Mouse (Mus musculus) intestine, postnatal 0 days (tissue): ENCODE results near the gene St6gal1. TPM values are rescaled to one million over a fixed set of nuclear protein-coding genes. Genes with fewer than 3 reads are reported as not detected.

Source experiments
- ATAC-seq: fragments of 200-750 bp; cut with Nextera tagmentation; 2 replicates; pipeline ENCODE4 v1.8.0; 2017; ENCODE audit warnings: mild to moderate bottlenecking, moderate TSS enrichment, moderate library complexity
- H3K27ac ChIP-seq: fragments of 300-500 bp; sonication (generic); 2 replicates; pipeline ENCODE4 v1.5.1; 2014; ENCODE audit warnings: mild to moderate bottlenecking, low read depth, low read length, moderate library complexity
- H3K27me3 ChIP-seq: fragments of 300-500 bp; sonication (generic); replicated peaks from 2 replicates; pipeline ENCODE4 v1.6.1; 2014; ENCODE audit warnings: low read length, mixed read lengths; ENCODE audit not compliant: control insufficient read depth, insufficient read depth
- H3K36me3 ChIP-seq: fragments of 300-500 bp; sonication (generic); 2 replicates; pipeline ENCODE4 v1.6.1; 2014; ENCODE audit warnings: mild to moderate bottlenecking, moderate library complexity; ENCODE audit not compliant: control insufficient read depth, insufficient read depth
- H3K4me1 ChIP-seq: fragments of 300-500 bp; sonication (generic); replicated peaks from 2 replicates; pipeline ENCODE4 v1.6.1; 2014; ENCODE audit warnings: antibody characterized with exemption, low read length, mixed read lengths; ENCODE audit not compliant: control insufficient read depth, insufficient read depth
- H3K4me2 ChIP-seq: fragments of 300-500 bp; sonication (generic); replicated peaks from 2 replicates; pipeline ENCODE4 v1.6.1; 2014; ENCODE audit warnings: low read depth, mild to moderate bottlenecking, moderate library complexity
- H3K4me3 ChIP-seq: fragments of 300-500 bp; sonication (generic); 2 replicates; pipeline ENCODE4 v1.5.1; 2014; ENCODE audit warnings: low read depth, low read length
- H3K9ac ChIP-seq: fragments of 300-500 bp; sonication (generic); 2 replicates; pipeline ENCODE4 v1.6.1; 2014; ENCODE audit warnings: mild to moderate bottlenecking, low read depth, low read length
- H3K9me3 ChIP-seq: fragments of 300-500 bp; sonication (generic); 2 replicates; pipeline ENCODE4 v1.6.1; 2016; ENCODE audit warnings: mixed run types; ENCODE audit not compliant: control insufficient read depth
- CTCF ChIP-seq: sonication (generic); IDR thresholded peaks from 2 replicates; pipeline ENCODE4 v1.5.1; 2016; ENCODE audit warnings: low read depth, mild to moderate bottlenecking, control low read depth, antibody characterized with exemption, moderate library complexity
- WGBS: fragments of 180-500 bp; shearing (Covaris S2); extraction: QIAGEN DNeasy Blood & Tissue Kit; methylation state at CpG from one replicate; pipeline ENCODE4 v1.1.7; 2014; 5-methylcytosine and 5-hydroxymethylcytosine counted together
- polyA plus RNA-seq: library from polyadenylated mRNA; unstranded; fragments of >200 nt; fragmentation: Nextera tagmentation; extraction: Ambion mirVana; gene quantifications from 2 replicates; pipeline ENCODE4 v1.2.1, GENCODE M21; 2015

St6gal1 gene
- polyA plus RNA-seq, 1 experiment from 2014 or later, result 6.8 TPM

DNA sequence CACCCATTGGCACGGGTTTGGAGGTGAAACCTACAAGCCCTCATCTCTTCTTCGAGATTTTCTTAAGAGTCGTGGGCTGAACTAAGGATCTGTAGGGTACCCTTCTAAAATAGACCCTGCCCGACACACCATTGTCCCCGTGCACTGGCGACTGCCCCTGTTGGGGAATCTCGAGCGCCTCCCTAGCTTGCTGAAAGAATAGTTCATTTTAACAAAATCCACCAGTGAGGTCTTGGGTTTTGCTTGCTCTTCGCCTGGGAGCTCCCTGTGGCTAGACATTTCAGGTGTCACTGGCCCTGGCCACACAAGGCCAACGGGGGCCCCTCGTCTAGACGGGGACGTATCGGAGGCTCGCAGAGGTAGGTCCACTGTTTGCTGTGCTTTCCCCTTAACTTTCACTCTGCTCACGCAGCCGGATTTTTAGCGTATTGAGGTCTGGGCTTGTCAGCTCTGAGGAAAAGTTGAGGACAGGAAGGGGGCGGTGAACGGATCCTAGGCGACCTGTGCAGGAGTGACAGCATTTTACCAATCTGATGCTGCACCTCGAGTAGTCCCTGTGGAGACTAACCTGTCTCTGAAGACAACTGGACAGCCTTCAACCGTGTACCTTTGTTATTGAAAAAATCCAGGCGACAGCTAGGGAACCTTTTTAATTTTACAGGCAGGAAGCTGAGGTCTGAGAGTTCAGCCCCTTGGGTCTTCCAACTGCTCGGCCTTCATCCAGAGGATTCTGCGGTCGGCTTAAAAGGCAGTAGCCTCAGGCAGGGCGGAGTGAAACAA is 1.5 kb downstream of the St6gal1 start:
- H3K4me3 ChIP-seq, result peak overlapping the region; percentile 67
- 0 out of 2 replicates have a peak, but pooled peaks have one; percentile 6 for ATAC-seq
- H3K27me3 ChIP-seq, result peaks cover 22% of the 10 kb centered on the region; the same call in 1 of the 2 replicates
- H3K36me3 ChIP-seq, result no peaks in the 10 kb centered on the region
- no peaks in the 10 kb centered on the region; the same call in 1 of the 2 replicates for H3K4me1 ChIP-seq
- H3K9me3 ChIP-seq, result no peaks in the 10 kb centered on the region
- H3K27ac ChIP-seq, result 0 out of 2 replicates have a peak overlapping the region, but pooled peaks have one; percentile 41
- H3K9ac ChIP-seq, result peak overlapping the region; percentile 37; the same call in 1 of the 2 replicates
- WGBS, result 4% methylated on average over 28 of the region's 28 CpGs
- peak; percentile 34; the same call in 1 of the 2 replicates for TF ChIP-seq CTCF
- peak overlapping the region; percentile 99 for H3K4me2 ChIP-seq

GRCm38 (mm10) chr16:23226601-23227351 is 2.2 kb downstream of the St6gal1 start:
- H3K4me1 ChIP-seq, result no peaks in the 10 kb centered on the region; the same call in 1 of the 2 replicates
- peak overlapping the region; percentile 99 for H3K4me2 ChIP-seq
- TF ChIP-seq CTCF, result no peak
- no peaks in the 10 kb centered on the region for H3K9me3 ChIP-seq
- ATAC-seq, result no peak
- no peak overlapping the region for H3K27ac ChIP-seq
- peaks cover 22% of the 10 kb centered on the region; the same call in 1 of the 2 replicates for H3K27me3 ChIP-seq
- H3K9ac ChIP-seq, result peak overlapping the region; percentile 37; the same call in 1 of the 2 replicates
- peak overlapping the region; percentile 67 for H3K4me3 ChIP-seq
- no peaks in the 10 kb centered on the region for H3K36me3 ChIP-seq
- 31% methylated on average over 14 of the region's 14 CpGs for WGBS

- no peak for TF ChIP-seq CTCF
- H3K4me2 ChIP-seq, result no peak overlapping the region
- H3K36me3 ChIP-seq, result no peaks in the 10 kb centered on the region
- H3K4me1 ChIP-seq, result no peaks in the 10 kb centered on the region; the same call in 1 of the 2 replicates
- ATAC-seq, result no peak
- H3K9ac ChIP-seq, result no peak overlapping the region
- WGBS, result 57% methylated on average over 6 of the region's 6 CpGs
- H3K27ac ChIP-seq, result no peak overlapping the region
- H3K4me3 ChIP-seq, result no peak overlapping the region
- H3K27me3 ChIP-seq, result peaks cover 22% of the 10 kb centered on the region; the same call in 1 of the 2 replicates
- no peaks in the 10 kb centered on the region for H3K9me3 ChIP-seq
Measured at GRCm38 (mm10) chr16:23227851-23228250, 3.3 kb downstream of the St6gal1 start.

DNA sequence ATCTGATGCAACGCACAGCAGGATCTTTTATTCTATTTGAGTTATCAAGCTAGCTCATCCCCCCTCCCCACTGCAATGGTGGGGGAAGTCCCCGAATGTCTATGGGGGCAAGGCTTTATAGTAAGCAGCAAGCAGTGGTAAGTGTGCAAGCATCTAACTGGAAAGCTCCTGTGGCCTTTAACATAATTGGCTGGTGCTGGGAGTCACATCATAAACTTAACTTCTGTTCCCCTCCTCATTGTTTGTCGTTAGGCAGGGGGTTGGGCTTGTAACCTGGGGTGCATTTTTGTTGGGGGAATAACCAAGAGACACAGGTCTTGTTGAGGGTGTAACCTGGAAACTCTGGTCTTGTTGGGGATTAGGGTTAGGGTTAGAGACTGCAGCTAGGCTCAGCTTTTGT is 3.9 kb downstream of the St6gal1 start:
- Histone ChIP-seq H3K27me3 (peaks cover 22% of the 10 kb centered on the region; the same call in 1 of the 2 replicates), H3K4me3 (no peak overlapping the region), H3K4me2 (no peak overlapping the region), H3K27ac (no peak overlapping the region), H3K4me1 (no peaks in the 10 kb centered on the region; the same call in 1 of the 2 replicates), H3K9me3 (no peaks in the 10 kb centered on the region), H3K36me3 (no peaks in the 10 kb centered on the region), H3K9ac (no peak overlapping the region)
- 58% methylated on average over 3 of the region's 3 CpGs for WGBS
- no peak for TF ChIP-seq CTCF
- no peak for ATAC-seq

GRCm38 (mm10) chr16:23229945-23230344 is 5.4 kb downstream of the St6gal1 start:
- WGBS, result 82% methylated on average over 3 of the region's 3 CpGs
- Histone ChIP-seq H3K9ac (no peak overlapping the region), H3K4me1 (no peaks in the 10 kb centered on the region), H3K27ac (no peak overlapping the region), H3K4me2 (no peak overlapping the region), H3K4me3 (no peak overlapping the region), H3K27me3 (peaks cover 15% of the 10 kb centered on the region; the same call in 1 of the 2 replicates), H3K9me3 (no peaks in the 10 kb centered on the region), H3K36me3 (no peaks in the 10 kb centered on the region)
- no peak for ATAC-seq
- TF ChIP-seq CTCF, result no peak

DNA sequence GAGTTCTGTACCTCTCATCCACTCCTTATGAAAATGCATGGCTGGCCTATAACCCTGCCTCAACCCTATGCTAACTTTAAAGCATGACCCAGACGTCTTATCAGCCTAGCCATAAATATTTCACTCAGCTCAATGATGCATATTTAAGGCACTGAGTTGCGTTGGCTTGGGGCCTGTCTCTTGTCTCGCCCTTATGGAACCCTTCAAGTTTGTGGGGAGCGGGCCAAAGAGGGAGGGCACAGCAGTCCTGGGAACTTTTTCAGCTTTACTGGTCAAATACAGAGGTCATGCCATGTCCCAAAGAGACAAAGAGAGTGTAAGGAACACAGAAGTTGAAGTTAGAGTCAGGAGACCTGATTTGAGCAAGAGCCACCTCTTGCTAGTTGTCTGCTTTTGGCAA is 6.6 kb downstream of the St6gal1 start:
- Histone ChIP-seq H3K36me3 (no peaks in the 10 kb centered on the region), H3K27me3 (0 out of 2 replicates have a peak, but pooled peaks cover 7% of the 10 kb centered on the region), H3K9ac (no peak overlapping the region), H3K9me3 (no peaks in the 10 kb centered on the region), H3K4me1 (no peaks in the 10 kb centered on the region), H3K4me3 (no peak overlapping the region), H3K4me2 (no peak overlapping the region), H3K27ac (no peak overlapping the region)
- TF ChIP-seq CTCF, result no peak
- WGBS, result 38% methylated on average over 4 of the region's 4 CpGs
- no peak for ATAC-seq
